Mouse (Mus musculus) liver, postnatal 0 days (tissue): ENCODE results near the gene Il4i1.

Source experiments
- CTCF ChIP-seq: sonication (generic); IDR thresholded peaks from 2 replicates; pipeline ENCODE4 v1.5.1; 2016; ENCODE audit warnings: antibody characterized with exemption, low read depth
- EP300 ChIP-seq: IDR thresholded peaks from 2 replicates; pipeline ENCODE4 v1.6.1; 2016; ENCODE audit warnings: antibody characterized with exemption, low read depth, mild to moderate bottlenecking

GRCm38 (mm10) chr7:44883036-44883435, 66.8 kb downstream of the Il4i1 start:
- TF ChIP-seq CTCF (no peak), EP300 (no peak)
